Mouse (Mus musculus): ENCODE measurements around the gene Tpm3-rs7.
"Not testable (repeated sequence)": the region's sequence is repeated elsewhere in the genome, so short reads cannot be mapped to it uniquely, and the experiment has no call there.

The Tpm3-rs7 gene

DNA sequence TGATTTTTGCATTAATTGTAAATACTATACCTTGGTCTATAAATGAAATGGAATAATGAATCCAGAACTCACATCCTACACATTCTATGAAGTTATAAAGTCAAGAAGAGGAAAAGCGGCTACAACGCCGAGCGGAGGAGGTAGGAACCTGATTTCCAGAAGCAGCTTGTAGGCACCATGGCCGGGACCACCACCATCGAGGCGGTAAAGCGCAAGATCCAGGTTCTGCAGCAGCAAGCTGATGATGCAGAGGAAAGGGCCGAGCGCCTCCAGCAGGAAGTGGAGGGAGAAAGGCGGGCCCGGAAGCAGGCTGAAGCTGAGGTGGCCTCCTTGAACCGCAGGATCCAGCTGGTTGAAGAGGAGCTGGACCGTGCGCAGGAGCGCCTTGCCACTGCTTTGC is at the start of gene Tpm3-rs7:
Gene Tpm3-rs7, plus strand, starts transcription at position 110 of the 400 bp plus-strand sequence.
- DNase-seq (ENCODE audit: low read depth, low spot score), result not testable (repeated sequence)

DNA sequence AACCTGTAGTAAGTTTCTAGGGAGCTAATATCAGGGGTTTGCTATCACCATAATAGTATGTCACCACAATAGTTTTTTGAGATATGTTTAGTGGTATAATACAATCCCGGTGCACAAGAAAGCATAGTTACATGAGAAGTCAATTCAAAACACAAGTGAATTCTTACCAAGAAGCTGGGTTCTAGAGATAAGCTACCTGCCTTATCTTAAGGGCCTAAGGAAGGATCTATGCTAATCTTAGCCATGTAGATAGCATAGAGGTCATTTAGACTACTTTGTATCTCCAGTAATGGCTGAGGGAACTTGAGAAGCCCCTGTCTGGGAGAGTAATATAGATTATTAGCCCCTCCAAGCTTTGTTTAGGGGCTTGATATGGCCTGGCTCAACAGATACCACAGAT is 2.6 kb downstream of the Tpm3-rs7 start:
- DNase-seq (ENCODE audit: low read depth, low spot score), result no peak

DNA sequence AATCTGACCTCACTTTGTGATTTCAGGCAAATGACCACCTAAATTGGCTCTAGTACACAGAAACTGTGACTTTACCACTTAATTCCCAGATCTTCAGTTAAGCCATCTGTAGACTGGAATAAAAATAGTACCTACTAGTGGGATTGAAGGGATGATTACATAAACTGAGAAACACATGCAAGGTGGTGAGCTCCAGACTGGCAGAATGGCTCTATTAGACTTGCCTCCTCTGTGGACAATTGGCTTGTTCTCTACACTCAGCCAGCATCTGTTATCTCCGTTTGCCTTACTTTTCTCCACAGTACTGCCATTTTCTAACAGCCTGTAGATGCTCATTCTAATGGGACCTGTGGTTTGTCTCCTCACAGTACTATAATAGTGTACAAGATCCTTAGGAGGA is 49.0 kb downstream of the Tpm3-rs7 start:
- no peak for DNase-seq (ENCODE audit: low read depth, low spot score)
